Mouse (Mus musculus): ENCODE data around the gene Olfr279. TPM values are rescaled to one million over a fixed set of nuclear protein-coding genes. Genes with fewer than 3 reads are reported as not detected.

Olfr279 gene
- polyA plus RNA-seq (2011; ENCODE audit: insufficient read depth, insufficient read length, low replicate concordance, missing spikeins) = 0.29 TPM in 1 of 2 replicates, not detected in the other

DNA sequence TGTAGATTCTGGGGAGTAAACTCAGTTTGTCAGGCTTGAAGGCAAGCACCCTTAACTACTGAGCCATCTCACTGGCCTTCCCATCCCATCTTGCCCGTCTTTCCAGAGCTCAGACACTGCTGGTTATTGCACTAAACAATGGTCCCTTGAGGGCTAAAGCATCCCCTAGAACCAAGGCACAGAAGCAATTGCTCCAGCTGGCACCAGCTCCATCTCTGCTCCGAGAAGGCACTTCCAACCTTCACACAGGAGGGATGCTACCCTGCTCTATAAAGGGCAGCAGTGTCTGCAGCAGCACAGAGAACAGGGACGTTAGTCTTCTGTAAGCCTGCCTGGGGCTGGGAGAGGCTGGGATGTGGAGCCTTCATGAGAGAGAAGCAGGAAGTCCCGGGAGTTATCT is at the start of gene Olfr279:
TSS of gene Olfr279 (plus strand) at position 301 of the 400 bp plus-strand sequence.
- no peak within 1 kb of the TSS for H3K4me3 ChIP-seq (replicated peaks; ENCODE audit: control insufficient read depth, low read depth, low read length)
- H3K4me1 ChIP-seq (ENCODE audit: control insufficient read depth, insufficient read depth, low read length) = no peaks in the 10 kb centered on the region; the same call in 1 of the 2 replicates
- no peak within 1 kb of the TSS for H3K27ac ChIP-seq (ENCODE audit: control insufficient read depth, insufficient read depth, low read depth, low read length, poor library complexity)
- 58% methylated on average over 4 of the region's 4 CpGs for WGBS
- TF ChIP-seq CTCF (IDR thresholded peaks at IDR 0.05; ENCODE audit: control insufficient read depth, insufficient read depth, low read length) (no peak), POLR2A (IDR thresholded peaks at IDR 0.05; ENCODE audit: borderline replicate concordance, control insufficient read depth, low read depth, low read length) (no peak)

DNA sequence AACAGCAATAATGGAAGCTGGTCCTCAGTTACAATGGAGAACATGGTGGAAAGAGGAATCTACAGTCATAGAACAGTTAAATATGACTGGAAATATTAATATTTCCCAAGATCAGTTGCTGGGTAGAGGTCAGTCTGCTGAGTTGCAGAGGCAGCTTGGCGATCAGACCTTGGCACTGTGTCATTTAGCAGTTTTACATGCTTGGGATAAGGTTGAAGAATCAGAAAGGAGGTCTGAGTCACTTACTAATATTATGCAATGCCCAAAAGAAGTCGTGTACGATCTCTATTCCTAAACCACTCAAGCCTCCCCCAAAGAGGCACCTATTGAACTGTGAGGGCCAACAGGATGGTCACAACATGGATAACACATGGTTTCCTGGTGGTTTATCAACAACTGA is 47.6 kb upstream of the Olfr279 start:
- Histone ChIP-seq H3K4me1 (ENCODE audit: control insufficient read depth, insufficient read depth, low read length) (no peaks in the 10 kb centered on the region), H3K27ac (ENCODE audit: control insufficient read depth, insufficient read depth, low read depth, low read length, poor library complexity) (no peak overlapping the region), H3K4me3 (replicated peaks; ENCODE audit: control insufficient read depth, low read depth, low read length) (no peak overlapping the region)
- TF ChIP-seq POLR2A (IDR thresholded peaks at IDR 0.05; ENCODE audit: borderline replicate concordance, control insufficient read depth, low read depth, low read length) = no peak
- no peak for TF ChIP-seq CTCF (IDR thresholded peaks at IDR 0.05; ENCODE audit: control insufficient read depth, insufficient read depth, low read length)
- 61% methylated on average over 3 of the region's 3 CpGs for WGBS

DNA sequence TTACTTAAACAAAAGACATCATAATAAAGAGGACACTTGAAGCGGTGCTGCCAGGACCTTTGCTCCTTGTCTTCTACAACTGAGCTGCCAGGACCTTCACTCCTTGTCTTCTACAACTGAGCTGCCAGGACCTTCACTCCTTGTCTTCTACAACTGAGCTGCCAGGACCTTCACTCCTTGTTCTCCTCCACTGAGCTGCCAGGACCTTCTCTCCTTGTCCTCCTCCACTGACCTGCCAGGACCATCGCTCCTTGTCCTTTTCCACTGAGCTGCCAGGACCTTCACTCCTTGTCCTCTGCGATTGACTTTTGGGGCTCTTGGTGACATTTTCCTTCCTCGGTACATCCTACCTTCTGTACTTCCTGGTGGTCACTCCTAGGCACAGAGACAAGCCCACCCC is 43.7 kb upstream of the Olfr279 start:
- H3K27ac ChIP-seq (ENCODE audit: control insufficient read depth, insufficient read depth, low read depth, low read length, poor library complexity) = no peak overlapping the region
- H3K4me3 ChIP-seq (replicated peaks; ENCODE audit: control insufficient read depth, low read depth, low read length) = no peak overlapping the region
- TF ChIP-seq POLR2A (IDR thresholded peaks at IDR 0.05; ENCODE audit: borderline replicate concordance, control insufficient read depth, low read depth, low read length) = no peak
- WGBS = 62% methylated on average over 4 of the region's 4 CpGs
- no peaks in the 10 kb centered on the region for H3K4me1 ChIP-seq (ENCODE audit: control insufficient read depth, insufficient read depth, low read length)

DNA sequence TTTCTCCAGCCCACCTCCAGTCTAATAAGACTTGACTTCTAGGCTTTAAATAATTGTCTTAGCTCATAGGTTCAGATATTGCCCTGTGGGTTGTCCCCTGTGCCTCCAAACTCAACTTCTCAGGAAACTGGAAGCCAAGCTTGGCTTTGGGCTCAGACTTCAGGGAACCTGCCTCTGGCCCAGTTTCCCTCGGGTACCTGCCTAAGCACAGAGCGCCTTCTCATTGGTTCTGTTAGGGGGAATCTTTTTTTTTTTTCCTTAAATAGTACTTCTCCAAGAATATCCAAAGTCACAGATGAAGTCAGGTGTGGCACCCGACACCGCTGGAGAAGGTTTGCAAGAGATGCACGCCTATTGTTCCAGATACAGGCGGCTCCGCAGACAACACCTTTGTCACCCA is 39.9 kb upstream of the Olfr279 start, which contains the start of gene Olfr281:
TSS of gene Olfr281 (plus strand) at position 301 of the 400 bp plus-strand sequence.
- H3K4me3 ChIP-seq (replicated peaks; ENCODE audit: control insufficient read depth, low read depth, low read length) = no peak within 1 kb of the TSS
- no peak within 1 kb of the TSS for H3K27ac ChIP-seq (ENCODE audit: control insufficient read depth, insufficient read depth, low read depth, low read length, poor library complexity)
- TF ChIP-seq POLR2A (IDR thresholded peaks at IDR 0.05; ENCODE audit: borderline replicate concordance, control insufficient read depth, low read depth, low read length) = no peak
- TF ChIP-seq CTCF (IDR thresholded peaks at IDR 0.05; ENCODE audit: control insufficient read depth, insufficient read depth, low read length) = no peak
- no peaks in the 10 kb centered on the region for H3K4me1 ChIP-seq (ENCODE audit: control insufficient read depth, insufficient read depth, low read length)
- 86% methylated on average over 7 of the region's 7 CpGs for WGBS

DNA sequence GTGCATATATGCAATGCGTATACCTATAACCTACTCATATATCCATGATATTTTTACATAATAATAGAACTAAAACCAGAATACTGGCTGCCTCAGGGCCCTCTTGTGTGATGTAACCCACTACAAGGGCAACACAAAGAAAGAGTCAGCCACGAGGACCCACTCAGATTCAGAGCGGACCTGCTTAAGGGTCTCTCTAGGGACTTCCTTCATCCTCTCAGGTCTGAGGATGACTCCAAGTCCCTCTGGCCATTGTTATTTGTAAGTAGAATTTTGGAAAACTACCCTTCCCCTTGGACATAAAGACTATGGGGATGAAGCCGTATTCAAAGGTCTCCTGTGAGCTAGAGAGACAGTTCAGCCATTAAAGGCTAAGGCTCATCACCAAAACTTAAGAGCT is 22.6 kb upstream of the Olfr279 start, which contains the start of gene OR5BS1P:
TSS of gene OR5BS1P (plus strand) at position 301 of the 400 bp plus-strand sequence.
- Histone ChIP-seq H3K4me1 (ENCODE audit: control insufficient read depth, insufficient read depth, low read length) (no peaks in the 10 kb centered on the region), H3K4me3 (replicated peaks; ENCODE audit: control insufficient read depth, low read depth, low read length) (no peak within 1 kb of the TSS), H3K27ac (ENCODE audit: control insufficient read depth, insufficient read depth, low read depth, low read length, poor library complexity) (no peak within 1 kb of the TSS)
- TF ChIP-seq POLR2A (IDR thresholded peaks at IDR 0.05; ENCODE audit: borderline replicate concordance, control insufficient read depth, low read depth, low read length) (no peak), CTCF (IDR thresholded peaks at IDR 0.05; ENCODE audit: control insufficient read depth, insufficient read depth, low read length) (no peak)
- 86% methylated on average over 4 of the region's 4 CpGs for WGBS

DNA sequence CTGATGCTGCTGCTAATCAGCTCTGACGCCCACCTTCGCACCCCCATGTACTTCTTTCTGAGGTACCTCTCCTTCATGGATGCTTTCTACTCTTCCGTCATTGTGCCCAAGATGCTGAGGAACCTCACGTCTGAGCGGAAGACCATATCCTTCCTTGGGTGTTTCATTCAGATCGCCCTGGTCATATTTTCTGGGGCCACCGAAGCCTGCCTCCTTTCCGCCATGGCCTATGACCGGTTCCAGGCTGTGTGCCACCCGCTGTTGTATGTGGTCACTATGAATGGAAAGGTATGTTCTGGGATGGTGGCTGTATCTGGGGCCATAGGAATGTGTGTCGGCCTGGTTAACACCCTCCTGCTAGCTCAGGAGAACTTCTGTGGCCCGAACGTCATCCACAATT is 20.7 kb upstream of the Olfr279 start:
- WGBS = 83% methylated on average over 13 of the region's 13 CpGs
- Histone ChIP-seq H3K4me3 (replicated peaks; ENCODE audit: control insufficient read depth, low read depth, low read length) (no peak overlapping the region), H3K27ac (ENCODE audit: control insufficient read depth, insufficient read depth, low read depth, low read length, poor library complexity) (no peak overlapping the region), H3K4me1 (ENCODE audit: control insufficient read depth, insufficient read depth, low read length) (no peaks in the 10 kb centered on the region)
- TF ChIP-seq CTCF (IDR thresholded peaks at IDR 0.05; ENCODE audit: control insufficient read depth, insufficient read depth, low read length) (no peak), POLR2A (IDR thresholded peaks at IDR 0.05; ENCODE audit: borderline replicate concordance, control insufficient read depth, low read depth, low read length) (no peak)

DNA sequence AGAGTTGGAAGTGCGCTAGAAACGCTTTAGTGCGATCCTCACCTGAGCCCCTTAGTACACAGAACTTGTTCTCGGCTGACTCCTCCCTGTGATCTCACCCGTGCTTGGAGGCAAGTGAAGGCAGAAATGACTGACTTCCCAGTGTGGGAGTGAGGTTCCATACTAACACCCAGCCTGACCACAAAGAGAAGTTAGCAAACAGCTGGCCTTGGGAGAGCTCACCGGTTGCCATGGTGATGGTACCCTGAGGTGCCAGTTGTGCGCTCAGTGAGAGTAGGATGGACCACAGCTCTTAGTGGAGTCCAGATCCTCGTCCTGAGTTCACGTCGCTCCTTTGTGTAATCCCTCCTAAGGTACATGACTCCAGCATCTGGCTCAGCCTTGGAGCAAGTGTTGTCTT is 17.2 kb upstream of the Olfr279 start:
- TF ChIP-seq CTCF (IDR thresholded peaks at IDR 0.05; ENCODE audit: control insufficient read depth, insufficient read depth, low read length) (no peak), POLR2A (IDR thresholded peaks at IDR 0.05; ENCODE audit: borderline replicate concordance, control insufficient read depth, low read depth, low read length) (no peak)
- Histone ChIP-seq H3K27ac (ENCODE audit: control insufficient read depth, insufficient read depth, low read depth, low read length, poor library complexity) (no peak overlapping the region), H3K4me1 (ENCODE audit: control insufficient read depth, insufficient read depth, low read length) (no peaks in the 10 kb centered on the region), H3K4me3 (replicated peaks; ENCODE audit: control insufficient read depth, low read depth, low read length) (no peak overlapping the region)
- 76% methylated on average over 10 of the region's 10 CpGs for WGBS

DNA sequence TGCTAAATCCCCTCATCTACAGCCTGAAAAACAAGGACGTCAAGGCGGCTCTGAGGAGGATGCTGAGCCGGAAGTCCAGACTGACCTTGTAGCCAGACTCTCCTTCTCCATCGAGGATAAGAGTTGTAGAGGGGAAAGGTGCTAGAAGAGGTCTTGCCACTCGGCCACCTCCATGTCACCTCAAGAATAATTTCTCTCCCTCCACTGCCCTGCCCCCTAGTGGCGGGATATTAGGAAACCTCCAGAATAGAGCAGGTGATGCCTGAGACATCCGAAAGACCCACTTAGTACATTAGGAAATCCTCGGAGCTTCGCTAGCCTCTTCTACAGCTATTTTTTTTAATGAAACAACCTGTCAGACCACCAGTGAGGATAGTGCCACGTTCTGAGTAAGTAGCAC is 16.8 kb upstream of the Olfr279 start:
- no peak overlapping the region for H3K4me3 ChIP-seq (replicated peaks; ENCODE audit: control insufficient read depth, low read depth, low read length)
- H3K4me1 ChIP-seq (ENCODE audit: control insufficient read depth, insufficient read depth, low read length) = no peaks in the 10 kb centered on the region
- peak; percentile 62; the same call in 1 of the 2 replicates for TF ChIP-seq CTCF (IDR thresholded peaks at IDR 0.05; ENCODE audit: control insufficient read depth, insufficient read depth, low read length)
- TF ChIP-seq POLR2A (IDR thresholded peaks at IDR 0.05; ENCODE audit: borderline replicate concordance, control insufficient read depth, low read depth, low read length) = no peak
- H3K27ac ChIP-seq (ENCODE audit: control insufficient read depth, insufficient read depth, low read depth, low read length, poor library complexity) = no peak overlapping the region
- WGBS = 43% methylated on average over 10 of the region's 10 CpGs

DNA sequence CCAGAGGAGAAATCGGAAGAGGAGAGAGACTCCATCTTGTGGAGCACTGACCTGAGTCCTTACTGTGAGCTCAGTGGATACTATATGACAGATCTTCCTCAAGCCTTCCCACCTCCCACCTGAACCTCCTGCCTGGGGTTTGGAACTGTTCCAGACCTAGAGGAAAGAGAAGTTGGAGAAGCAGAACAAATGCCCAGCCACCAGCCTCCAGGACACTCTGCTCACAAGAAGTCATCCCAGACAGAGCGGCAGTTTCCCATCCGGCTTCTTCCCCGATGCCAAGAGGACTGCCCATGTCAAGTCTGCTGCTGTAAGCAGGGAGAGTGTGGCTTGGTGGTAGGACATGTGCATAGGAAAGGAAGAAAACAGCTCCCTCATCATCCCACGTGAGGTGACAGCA is 15.9 kb upstream of the Olfr279 start:
- TF ChIP-seq POLR2A (IDR thresholded peaks at IDR 0.05; ENCODE audit: borderline replicate concordance, control insufficient read depth, low read depth, low read length) = no peak
- no peak for TF ChIP-seq CTCF (IDR thresholded peaks at IDR 0.05; ENCODE audit: control insufficient read depth, insufficient read depth, low read length)
- Histone ChIP-seq H3K4me3 (replicated peaks; ENCODE audit: control insufficient read depth, low read depth, low read length) (no peak overlapping the region), H3K27ac (ENCODE audit: control insufficient read depth, insufficient read depth, low read depth, low read length, poor library complexity) (no peak overlapping the region), H3K4me1 (ENCODE audit: control insufficient read depth, insufficient read depth, low read length) (no peaks in the 10 kb centered on the region)
- 66% methylated on average over 5 of the region's 5 CpGs for WGBS
